Mouse (Mus musculus): ENCODE measurements around the gene Adat1.

Adat1 gene

DNA sequence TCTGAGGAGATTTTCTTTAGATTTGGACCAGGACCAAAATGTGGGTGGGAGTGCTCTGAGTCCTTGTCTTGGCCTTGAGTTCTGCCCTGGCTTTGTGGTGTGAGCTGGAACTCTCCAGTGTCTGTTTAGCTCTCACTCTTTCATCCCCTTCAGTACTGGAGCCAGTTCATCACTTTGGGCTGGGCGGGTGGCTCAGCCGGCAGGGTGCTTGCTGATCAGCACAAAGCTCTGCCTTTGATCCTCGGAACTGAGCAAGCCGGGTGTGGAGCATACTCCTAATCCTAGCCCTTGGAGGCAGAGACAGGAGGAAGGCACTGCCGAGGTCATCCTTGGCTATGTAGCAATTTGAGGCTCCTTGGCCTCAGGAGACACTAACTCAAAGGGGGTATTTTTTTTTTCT, 23.1 kb downstream of the Adat1 start:
- DNase-seq (ENCODE audit: extremely low spot score, low read depth, low spot score) = no peak

DNA sequence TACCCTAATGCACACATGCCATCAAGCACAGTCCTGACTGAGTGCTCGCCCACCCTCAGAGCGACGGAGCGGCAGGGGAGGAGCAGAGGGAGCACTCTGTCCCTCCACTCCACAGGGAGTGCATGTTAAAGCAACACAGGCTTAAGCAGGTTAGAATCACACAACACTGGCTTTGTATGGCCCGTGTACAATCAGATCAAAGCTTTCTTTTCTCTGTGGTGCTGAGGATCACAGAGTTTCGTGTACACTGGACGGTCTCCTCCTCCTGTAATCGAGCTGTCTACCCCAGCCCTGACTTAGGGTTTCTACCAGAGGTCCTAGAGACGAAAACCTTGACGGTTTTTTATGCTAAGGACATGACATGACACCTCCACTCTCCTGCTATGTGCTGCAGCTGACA, 23.6 kb downstream of the Adat1 start:
- DNase-seq (ENCODE audit: extremely low spot score, low read depth, low spot score) = no peak

DNA sequence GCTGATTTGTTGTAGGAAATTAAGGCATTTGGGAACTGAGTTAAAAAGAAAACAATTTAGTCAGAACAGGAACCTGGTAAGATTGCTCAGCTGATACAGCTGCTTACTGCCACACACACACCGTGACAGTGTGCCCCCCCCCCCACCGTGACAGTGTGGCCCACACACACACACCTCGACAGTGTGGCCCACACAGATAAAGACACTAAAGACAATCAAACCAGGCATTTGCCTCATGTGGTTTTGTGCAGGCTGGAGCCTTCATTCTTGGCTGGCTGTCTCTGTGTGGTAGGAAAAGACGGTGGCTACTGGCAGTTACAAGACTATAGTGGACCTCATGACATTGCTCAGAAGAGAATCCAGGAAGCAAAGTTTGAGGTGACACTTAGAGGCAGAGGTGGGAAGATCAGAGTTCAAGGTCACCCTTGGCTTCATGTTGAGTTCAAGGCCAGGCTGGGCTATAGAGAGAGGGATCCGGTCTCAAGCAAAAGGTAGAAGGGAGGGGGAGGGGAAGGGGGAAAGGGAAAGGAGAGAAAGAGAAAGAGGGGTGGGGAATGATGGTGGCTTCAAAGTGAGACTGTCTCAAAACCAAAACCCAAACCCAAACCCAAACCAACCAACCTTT, 24.7 kb downstream of the Adat1 start:
- no peak for DNase-seq (ENCODE audit: extremely low spot score, low read depth, low spot score)

DNA sequence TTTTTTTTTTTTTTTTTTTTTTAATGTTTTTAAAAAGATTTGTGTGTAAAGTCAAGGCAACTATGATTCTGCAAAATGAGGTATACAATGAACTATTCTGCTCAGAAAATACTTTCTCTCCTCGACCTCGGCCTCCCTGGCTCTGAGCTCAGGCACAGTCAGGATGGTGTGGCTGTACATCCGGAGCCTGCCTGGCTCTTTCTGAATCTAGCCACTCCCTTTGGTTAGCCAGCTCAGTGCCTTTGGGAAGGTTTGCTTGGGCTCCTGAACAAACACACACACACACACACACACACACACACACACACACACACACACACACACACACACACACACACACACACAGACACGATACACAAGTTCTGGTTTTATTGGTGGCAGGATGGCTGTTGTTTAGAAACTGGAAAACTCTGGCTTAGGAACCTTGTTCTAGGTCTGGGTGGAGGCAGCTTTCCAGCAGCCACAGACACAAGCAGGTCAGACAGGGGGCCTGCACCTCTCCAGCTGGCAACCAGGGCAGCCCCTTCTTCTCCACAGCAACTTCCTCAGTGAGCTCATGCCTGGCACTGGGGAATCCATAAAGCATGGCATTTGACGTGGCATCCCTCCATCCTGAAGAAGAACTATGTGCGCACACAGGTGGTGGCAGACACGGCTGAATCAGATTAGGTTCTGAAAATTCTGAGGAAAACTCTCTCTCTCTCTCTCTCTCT, 27.1 kb downstream of the Adat1 start:
- no peak for DNase-seq (ENCODE audit: extremely low spot score, low read depth, low spot score)

DNA sequence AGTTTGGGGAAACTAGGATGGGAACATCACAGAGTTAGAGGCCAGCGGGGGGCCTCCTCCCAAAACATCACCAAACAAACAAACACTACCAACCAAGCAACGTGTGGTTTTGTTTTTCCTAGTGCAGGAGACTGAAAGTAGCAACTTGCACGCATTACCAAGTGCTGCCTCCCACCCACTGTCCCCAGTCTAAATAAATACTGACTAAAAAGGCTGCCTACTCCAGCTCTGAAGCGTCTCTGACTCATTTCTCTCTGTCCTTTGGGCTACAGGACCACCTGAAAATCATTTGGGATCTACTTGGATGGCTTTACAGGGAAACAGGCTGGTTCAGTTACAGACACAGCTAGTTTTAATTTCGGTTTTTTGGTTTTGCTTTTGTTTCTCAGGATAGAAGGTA, 27.8 kb downstream of the Adat1 start:
- no peak for DNase-seq (ENCODE audit: extremely low spot score, low read depth, low spot score)

DNA sequence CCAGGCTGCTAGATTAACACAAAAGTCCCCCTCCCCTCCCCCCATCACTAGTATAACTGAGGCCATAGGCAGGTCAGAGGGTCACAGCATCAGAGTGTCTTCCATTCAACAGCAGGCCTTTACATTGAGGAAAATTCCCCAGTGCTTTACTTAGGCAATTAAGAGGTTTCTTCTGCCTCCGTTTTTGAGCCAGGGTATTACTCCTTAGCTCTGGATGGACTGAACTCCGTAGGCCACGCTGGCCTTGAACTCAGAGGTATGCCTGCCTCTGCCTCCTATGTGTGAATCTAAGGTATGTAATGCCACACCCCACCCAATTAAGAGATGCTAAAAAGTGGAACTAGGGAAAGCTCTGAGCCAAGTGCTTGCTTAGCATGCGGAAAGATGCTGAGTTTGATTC, 28.6 kb downstream of the Adat1 start:
- no peak for DNase-seq (ENCODE audit: extremely low spot score, low read depth, low spot score)

DNA sequence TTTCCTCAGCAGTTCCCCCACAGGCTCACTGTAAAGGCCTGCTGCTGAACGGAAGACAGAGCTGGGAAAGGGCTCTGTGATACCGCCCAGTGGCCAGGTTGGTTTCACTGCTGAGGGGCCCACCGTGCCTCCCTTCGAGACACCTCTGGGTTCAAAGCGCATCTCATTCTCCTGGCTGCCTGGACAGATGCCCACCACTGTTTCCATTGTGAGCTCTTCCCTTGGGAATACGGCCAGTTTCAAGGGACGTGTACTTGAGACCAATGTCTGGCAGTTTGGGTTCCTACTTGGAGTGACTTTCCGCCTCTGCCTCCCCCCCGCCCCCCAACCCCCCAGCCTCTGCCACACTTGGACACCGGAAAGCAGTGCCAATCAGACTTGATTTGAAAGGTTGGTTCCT, 29.0 kb downstream of the Adat1 start:
- DNase-seq (ENCODE audit: extremely low spot score, low read depth, low spot score) = no peak

DNA sequence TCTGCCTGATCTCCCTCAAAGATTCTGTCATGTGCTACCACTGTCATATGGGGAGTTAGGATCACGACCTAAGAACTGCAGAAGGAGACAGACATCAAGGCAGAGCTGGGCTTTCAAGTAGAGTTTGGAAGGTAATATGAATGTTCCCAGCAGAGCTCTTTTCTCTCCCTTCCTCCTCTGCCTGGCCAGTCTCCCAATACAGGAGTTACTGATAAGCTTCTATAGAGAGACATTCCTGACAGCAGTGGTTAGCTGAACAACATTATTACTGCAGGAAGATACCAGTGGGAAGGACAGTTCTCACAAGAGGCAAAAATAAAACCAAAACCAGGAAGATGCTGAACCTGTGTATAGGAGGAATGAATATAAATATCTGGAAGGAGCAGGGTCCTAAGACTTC, 29.5 kb downstream of the Adat1 start:
- no peak for DNase-seq (ENCODE audit: extremely low spot score, low read depth, low spot score)

DNA sequence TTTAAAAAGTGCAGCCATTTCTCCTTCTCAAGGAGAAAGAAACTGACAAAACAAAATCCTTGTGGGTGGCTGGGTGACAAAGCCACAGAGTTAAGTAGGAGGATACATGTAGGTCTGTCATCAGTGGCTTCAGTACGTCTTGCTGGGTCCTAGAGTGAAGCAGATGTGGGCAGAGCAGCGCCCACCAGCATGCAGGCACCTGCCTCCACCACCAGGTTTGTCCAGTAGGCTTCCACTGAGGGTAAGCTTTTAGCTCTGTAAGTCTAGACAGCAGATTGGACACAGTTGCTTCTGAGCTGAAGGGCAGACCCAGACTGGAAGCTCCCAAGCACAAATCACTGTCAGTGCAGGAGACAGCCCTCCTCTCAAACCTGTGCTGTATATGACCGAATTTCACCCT, 30.8 kb downstream of the Adat1 start:
- no peak for DNase-seq (ENCODE audit: extremely low spot score, low read depth, low spot score)

DNA sequence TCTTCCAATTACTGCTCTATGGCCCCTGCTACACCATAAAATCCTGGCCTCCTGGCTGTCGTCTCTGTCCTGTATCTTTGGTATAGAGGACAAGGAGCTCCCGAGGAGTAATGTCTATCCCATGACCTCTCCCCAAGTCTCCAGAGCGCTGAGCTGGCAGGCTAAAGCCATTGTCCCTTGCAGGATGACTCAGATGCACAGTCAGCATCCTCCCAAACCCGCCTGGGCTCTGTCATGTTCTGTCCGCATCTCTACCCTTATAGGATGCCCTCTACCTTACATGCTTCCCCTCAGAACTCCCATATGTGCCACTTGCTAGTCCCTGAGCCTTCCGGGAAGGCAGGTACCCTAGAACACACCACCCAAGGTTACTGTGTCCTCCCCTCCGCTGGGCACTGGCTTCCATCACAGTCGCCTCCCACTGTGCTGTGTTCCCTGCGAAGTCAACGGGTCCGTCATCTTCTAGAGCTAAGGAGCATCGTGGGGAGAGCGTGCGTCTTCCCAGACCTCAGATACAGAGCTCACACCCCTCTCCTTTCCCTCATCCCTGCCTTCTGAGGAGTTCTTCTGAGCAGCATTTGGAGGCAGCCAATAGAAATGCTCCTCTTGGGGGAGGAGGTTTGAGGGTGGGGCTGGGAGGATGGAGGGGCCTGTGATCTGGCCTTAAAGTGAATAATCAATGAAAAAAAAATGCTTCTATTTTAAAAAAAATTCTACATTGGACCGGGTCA, 31.3 kb downstream of the Adat1 start:
- no peak for DNase-seq (ENCODE audit: extremely low spot score, low read depth, low spot score)

DNA sequence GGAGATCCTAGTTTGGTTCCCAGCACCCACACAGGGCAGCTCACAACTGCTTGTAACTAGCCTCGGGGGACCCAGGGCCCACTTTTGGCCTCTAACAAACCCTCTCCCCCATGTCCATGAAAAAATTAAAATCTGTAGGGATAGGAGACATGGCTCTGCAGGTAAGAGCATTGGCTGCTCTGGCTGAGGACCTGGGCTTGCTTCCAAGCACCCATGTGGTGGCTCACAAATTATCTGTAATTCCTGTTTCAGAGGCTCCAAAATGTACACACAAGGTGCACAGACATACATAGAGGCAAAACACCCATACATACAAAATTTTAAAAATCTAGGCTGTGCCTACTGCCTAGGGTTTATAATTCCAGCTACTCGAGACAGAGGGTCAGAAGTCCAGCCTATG, 34.9 kb downstream of the Adat1 start:
- DNase-seq (ENCODE audit: extremely low spot score, low read depth, low spot score) = no peak

DNA sequence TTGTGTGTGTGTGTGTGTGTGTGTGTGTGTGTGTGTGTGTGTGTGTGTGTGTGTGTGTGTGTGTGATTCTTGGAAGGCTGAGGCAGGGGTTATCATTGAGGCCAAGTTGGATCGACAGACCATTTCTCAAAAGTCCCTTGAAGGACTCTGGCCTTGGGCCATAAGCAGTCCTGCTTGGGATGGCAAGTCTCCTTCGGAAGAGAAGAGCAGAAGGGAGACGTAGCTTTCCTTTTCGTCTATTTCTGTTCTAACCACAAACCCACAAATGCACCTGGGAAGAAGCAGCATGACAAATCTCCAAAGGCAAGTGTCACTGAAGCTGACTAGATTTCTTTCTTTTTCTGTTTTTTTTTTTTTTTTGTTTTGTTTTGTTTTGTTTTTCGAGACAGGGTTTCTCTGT, 36.2 kb downstream of the Adat1 start:
- DNase-seq (ENCODE audit: extremely low spot score, low read depth, low spot score) = no peak

DNA sequence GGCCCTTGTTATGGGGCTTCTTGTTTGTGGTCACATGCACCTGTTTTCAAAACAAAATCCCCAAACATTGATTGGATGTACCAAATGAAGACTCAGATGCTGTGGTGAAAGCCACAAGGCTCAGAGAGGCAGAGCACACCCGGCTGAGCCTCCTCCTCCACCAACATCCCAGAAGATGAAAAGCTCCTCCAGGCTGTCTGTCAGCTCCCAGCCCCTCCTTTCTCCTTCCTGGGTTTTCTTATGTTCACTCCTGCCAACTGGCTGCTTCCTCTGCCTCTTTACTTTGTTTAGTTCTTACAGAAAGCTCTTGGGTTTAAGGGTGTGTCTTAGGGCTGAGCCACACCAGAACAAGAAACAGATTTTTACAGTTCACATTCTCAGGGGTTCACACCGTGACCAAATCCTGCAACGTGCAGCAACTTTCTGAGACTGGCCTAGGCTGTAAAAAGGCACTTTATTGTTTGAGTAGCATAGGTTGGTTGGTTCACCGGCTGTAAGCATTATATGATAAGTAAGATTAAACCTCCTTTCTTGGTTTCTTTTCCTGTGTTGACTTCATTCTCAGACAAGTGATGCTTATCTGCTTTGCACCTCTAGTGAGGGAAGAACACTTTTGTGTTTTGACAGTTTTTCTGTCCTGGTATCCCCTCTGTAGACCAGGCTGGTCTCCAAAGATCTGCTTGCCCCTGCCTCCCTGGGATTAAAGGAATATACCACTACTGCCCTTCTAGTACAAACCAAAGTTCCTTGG, 37.1 kb downstream of the Adat1 start:
- no peak for DNase-seq (ENCODE audit: extremely low spot score, low read depth, low spot score)

DNA sequence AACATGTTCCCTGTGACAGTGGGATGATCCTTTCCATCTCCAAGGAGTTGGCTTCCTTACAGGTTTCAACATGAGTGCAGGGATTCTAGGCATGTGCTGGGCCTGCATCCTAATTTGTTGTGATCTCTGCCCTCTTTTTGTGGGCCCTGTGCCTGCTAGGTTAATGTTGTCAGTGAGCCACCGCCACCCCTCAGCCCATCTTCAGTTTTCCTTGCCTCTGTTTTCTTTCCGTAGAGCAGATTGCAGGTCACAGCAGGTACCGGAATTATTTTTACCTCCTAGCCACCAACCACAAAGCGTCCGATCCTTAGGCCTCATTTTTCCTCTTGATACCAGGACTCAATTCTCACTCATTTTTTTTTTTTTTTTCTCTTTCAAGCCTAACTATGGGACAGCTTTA, 40.2 kb downstream of the Adat1 start:
- no peak for DNase-seq (ENCODE audit: extremely low spot score, low read depth, low spot score)

DNA sequence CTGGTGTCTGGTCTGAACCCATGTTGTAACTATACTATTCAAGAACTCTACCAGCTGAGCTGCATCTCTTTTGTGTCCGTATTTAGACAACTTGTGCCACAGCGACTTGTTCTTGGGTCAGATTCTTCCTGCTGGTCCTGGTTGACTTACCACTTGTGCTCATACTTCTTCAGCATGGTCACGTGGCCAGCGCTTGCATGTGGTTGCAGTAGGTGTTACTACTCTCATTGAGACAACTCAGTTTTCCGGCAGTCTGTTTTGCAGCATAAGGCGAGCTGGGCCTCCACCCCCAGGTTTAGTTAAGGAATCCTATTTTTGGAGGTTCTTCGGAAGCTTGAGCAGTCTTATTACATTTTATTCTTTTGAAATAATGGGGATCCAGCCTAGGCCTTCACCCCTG, 40.8 kb downstream of the Adat1 start:
- no peak for DNase-seq (ENCODE audit: extremely low spot score, low read depth, low spot score)

DNA sequence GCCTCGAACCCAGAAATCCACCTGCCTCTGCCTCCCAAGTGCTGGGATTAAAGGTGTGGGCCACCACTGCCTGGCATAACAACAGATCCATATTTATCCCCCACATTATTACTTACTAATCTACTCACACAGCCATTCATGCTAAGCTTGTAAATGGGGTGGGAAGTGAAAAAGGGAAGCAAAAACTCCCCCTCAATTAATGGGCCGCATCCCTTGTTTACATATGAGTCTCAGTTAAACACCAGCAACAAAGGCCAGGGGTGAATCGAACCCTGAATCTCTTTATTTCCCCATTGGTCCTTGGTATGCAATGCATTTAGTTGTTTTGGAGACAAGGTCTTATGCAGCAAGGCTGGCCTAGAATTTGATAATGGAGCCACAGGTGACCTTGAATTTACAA, 41.3 kb downstream of the Adat1 start:
- no peak for DNase-seq (ENCODE audit: extremely low spot score, low read depth, low spot score)

DNA sequence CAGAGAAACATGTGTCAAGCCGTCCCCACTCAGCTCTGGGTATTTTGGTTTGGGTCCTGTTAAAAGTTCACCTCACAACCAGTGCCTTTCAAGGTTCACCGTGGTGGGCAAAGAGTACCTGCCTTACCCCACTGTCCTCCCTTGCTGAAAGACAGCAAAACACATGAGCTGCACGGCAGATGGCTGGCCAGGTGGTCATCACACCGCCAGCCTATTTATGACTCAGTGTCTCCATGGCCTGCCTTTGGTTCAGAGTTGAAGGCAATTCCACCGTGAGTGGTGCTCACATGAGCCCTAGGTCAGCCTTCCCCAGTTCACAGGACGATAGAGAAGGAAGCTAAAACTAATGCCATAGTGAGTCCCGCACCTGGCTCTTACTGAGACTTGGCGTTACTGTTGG, 44.1 kb downstream of the Adat1 start:
- DNase-seq (ENCODE audit: extremely low spot score, low read depth, low spot score) = no peak

DNA sequence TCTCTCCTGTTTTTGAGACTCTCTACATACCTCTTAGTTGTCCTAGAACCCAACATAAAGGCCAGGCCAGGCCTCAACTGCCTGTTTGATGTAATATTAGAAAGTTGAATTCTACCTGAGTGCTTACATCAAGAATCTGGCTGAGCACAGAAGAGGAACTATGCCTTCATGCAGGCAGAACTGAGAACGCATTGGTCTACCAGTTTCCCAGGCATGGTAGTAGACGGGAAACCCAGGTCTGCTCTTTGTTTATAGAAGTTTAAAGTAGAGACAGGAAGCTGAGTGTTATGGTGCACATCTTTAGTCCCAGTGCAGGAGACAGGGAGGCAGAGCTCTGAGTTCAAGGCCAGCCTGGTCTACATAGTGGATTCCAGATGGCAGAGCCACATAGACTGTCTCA, 45.0 kb downstream of the Adat1 start:
- DNase-seq (ENCODE audit: extremely low spot score, low read depth, low spot score) = no peak

DNA sequence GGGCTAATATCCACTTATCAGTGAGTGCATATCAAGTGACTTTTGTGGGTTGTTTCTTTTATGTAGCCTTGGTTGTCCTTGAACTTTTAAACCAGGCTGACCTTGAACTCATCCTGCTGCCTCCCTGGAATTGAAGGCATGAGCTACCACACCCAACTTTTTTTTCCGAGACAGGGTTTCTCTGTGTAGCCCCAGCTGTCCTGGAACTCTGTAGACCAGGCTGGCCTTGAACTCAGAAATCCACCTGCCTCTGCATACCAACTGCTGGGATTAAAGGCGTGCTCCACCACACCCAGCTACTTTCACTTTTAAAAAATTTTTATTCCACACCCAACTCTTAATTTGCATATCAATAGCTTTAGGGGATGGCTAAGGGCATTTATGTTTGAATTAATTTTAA, 48.6 kb downstream of the Adat1 start:
- DNase-seq (ENCODE audit: extremely low spot score, low read depth, low spot score) = no peak

DNA sequence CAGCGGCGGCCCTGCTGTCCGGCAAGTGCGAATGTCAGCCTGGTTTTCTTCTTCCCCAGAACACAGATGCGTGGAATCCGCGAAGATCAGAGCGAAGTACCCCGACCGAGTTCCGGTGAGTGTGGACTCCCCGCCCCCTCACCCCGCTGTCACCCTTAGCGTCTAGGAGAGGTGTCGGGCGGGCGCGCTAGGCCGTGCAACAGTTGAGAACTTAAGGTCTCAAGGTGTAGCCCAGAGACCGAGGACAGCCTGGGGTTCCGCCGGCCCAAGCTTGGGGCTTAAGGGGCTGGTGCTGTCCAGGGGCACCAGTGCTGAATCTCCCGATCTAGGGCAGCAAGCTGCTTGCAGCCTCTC, 51.0 kb downstream of the Adat1 start:
- no peak for DNase-seq (ENCODE audit: extremely low spot score, low read depth, low spot score)

DNA sequence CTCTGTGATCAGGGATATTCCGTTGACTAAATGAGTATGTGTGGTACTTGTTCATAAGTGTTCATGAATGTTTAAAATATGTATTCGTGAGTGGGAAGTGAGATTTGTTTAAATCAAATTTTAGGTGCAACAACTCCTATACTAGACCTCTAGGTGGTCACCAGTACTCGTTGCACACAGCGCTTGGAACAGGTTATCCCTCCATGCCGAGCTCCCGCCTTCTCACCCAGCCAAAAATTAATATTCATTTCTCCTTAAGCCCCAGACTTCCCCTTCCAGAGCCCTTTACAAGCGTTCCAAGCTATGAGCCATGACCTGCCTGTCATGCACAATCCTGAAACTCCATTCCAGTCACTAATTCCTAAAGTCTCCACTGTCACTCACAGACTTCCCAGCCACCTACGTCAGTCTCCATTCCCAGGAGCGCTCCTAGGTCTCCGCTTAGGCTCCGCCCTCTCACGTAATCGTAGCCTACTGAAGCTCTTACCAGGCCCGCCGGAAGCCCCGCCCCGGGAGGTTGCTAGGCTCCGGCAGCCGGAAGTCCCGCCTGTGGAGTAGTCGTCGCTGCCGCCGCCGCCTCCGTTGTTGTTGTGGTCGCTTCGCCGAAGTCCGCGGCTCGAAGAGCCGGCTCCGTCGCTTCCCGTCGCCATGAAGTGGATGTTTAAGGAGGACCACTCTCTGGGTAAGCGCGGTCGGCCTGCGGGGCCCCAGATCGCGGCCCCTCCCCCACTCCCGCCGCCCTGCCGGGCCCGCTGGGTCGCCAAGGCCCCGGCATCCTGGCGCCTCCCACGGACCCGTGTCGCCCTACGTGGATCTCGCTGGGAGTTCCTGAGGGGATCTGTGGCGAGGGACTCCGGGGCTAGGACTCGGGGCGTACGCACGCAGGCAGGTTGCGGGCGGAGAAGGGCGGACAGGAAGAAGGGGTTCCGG, 51.7 kb downstream of the Adat1 start, which contains the start of gene Gabarapl2:
Gabarapl2 (plus strand) TSS at position 533 of the 930 bp plus-strand sequence.
- peak; percentile 96 for DNase-seq (ENCODE audit: extremely low spot score, low read depth, low spot score)

All from hindlimb bud, embryonic 11.5 days (tissue).